Mouse (Mus musculus): ENCODE results near the gene Lrguk.

Gene Lrguk

DNA sequence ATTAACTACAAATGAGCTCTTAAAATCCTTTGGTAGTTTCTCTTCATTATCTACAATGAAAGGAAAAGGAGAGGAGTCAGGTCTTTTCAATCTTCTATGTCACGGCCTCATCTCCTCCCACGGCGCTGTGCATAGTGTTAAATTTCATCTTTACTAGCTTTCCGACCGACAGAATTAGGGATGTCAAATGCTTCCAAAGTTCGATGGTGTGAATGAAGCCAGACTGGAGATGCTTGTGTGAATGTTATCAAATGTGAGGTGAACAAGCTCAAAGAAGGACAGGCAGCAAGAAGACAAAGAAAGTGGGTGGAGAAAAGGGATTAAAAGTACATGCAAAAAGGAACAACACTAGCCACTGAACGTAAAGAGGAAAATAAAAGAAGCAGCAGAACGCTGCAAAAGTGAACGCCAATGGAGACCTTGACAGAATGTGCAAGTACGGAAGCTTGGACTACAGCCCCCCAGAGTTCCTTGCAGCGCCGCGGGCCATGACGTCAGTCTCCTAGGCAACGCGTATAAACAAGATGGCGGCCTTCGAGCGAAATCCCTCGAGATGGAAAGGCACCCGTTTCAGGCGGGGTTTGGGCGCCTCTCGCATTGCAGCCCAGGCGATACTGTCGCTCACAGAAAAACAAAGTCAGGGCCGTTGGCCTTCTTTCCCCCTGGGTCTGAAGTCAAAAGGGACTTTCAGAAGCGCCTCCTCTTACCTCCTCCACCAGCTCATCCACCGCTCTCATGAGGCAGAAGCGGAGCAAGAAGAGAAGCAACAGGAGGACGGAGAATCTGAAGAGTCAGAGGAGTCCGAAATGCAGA lies at the start of gene Lrguk:
TSS of gene Lrguk (plus strand) at position 516 of the 813 bp plus-strand sequence.
- peak; percentile 76 to 81 for DNase-seq (ENCODE audit: low spot score in 2 of 2)

DNA sequence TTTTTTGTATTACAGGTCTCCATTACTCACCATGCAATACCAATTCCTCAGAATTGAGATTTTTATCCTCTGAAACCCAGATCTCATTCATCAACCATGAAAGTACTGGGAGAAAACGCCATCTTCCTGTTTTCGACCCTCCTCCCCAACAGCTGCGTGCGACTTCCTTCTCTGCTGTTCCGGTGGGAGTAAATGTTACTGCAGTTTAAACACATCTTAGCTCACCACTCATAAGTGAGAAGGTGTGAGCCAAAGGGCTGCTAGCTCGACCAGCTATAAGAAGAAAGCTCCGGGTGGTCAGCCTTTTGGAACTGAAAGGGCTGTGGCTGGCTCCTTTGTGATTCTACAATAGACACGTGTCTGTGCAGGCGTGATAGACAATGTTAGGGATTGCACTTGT lies 46.5 kb upstream of the Lrguk start:
- no peak for DNase-seq (ENCODE audit: low spot score in 2 of 2)

DNA sequence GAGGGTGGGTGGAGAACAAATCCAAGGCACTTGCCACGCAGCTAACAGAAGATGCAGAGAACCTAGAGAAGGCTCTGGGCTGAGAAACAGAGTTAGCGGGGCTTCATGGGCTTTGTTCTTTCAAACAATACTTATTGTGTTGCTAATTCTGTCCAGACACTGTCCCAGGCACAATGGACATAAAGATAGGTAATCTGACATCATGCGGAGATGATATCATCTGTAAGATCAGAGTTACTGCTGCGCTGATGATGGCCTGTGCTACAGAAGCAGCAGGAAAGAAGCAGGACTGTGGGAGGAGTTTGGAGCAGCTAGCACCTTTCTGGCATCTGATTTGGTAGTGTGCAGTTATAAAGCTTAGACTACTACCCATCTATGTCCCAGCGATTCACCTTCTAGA lies 42.1 kb upstream of the Lrguk start:
- DNase-seq (ENCODE audit: low spot score in 2 of 2), result no peak

DNA sequence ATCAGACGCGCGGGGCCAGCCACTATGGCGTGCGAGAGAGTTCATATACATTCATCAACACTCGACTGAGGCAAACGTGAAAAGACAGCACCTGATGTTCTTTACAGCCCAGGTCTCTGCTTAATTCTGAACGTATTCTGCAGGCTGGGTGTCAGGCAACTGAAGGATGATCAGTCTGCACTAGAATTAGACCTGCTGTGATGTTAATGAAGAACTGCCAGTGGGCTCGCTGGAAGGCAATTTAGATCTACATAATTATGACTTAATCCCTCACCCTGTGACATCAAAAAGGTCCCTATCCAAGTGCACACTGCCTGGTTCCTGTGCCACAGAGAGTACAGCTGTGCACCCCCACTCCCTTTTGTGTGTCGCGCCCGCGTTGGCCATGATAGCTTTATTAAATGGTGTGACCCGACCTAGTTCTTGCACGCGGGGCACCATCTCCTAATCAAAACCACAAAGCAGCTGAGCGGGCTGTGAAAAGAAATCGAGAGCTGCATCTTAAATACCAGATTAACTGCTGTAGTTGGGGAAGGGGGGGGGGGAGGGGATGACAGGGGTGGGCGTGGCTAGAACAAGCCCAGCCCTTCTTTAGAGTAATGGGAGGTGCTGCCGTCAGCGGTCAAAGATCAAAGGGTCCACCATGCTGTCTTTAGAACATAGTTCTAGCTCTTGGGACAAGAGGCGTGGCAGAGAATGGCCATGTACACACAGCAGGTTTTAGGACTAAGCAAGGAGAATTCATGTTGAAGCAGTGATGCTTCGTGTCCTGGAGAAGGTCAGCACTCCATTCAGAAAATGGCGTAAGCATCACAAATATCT lies 36.8 kb upstream of the Lrguk start:
- no peak for DNase-seq (ENCODE audit: low spot score in 2 of 2)

DNA sequence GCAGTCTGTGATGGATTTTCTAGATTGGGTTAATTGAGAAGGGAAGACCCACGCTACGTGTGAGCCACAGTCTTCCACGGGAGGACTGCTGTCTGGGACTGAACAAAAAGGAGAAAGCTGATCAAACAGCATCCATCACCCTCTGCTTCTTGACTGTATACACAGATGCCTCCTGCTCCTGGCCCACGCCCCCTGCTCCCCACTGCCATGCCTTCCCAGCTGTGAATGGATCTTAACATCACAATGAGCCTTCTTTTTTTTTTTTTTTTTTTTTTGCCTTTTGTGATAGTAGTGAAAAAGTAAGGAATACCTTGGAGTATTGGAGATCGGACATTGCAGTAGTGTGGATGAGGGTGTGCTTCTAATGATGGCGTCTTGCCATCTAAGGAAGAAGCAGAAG lies 35.4 kb upstream of the Lrguk start:
- DNase-seq (ENCODE audit: low spot score in 2 of 2), result no peak

DNA sequence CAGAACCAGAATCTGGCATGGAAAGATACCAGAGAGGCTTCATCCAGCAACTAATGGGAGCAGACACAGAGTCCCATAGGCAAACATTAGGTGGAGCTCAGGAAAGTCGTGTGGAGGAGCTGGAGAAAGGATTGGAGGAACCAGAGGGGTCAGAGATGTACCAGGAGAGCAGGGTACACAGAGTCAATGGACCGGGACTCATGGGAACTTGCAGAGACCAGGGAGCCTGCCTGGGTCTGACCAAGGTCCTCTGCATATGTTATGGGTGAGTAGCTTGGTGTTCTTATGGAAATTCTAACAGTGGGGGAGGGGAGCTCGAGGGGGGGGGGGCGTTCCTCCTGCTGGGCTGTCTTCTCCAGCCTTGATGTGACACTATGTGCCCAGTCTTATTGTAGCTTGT lies 30.7 kb upstream of the Lrguk start:
- DNase-seq (ENCODE audit: low spot score in 2 of 2), result no peak

DNA sequence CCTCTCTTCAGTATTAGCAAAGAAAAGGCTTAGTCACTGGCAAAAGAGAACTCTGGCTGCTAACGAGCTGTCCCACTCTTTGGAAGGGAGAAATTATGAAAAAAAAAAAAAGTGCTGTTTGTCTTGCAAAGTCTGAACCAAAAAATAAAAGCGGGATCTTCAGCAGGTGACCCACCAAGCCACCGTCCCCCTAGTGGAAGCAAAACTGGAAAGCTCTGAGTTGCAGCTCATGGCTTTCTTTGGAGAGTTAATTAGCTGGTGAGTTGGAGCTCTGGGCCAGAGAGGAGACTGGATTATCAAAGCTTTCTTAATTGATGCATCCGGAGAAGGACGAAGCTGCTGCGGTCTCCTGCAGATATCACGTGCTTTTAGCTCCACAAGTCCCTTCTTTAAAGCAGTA lies 29.7 kb upstream of the Lrguk start:
- DNase-seq (ENCODE audit: low spot score in 2 of 2), result no peak

DNA sequence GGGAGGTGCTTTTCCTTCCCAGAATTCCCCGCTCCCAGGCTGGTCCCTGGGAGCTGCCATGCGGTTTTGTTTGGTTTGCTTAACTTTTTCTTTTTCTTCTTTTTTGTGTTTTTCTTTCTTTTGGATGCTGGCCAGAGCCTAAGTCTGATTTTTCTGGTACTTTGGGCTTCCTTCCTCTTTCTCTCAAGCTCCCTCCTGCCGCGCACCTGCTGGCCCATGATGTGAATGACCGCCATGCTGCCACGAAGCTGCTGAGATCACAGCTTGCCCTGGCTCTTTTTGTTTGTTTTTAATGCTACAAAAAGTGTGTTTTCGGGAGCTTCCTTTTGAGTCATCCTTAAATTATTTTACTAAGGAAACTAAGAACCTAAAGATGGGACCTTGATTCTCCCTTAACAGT lies 28.6 kb upstream of the Lrguk start:
- no peak for DNase-seq (ENCODE audit: low spot score in 2 of 2)

DNA sequence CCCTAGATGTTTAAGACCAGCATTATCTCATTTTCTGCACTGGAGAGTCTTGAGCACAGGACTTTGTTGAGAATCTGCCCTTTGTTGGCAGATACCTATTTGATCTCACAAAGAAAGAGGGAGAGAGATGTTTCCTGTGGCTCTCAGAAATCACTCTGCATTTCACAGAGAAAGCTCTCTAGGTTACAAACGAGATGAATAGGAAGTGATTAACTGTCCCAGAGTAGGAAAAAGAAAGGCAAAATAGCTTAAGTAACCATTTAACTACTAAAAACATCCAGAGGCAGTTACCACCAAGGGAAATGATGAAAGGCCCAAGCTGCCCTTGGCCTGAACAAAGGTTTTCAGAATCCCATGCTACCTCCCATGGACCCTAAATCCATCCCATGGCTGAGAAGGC lies 26.2 kb upstream of the Lrguk start:
- DNase-seq (ENCODE audit: low spot score in 2 of 2), result no peak

DNA sequence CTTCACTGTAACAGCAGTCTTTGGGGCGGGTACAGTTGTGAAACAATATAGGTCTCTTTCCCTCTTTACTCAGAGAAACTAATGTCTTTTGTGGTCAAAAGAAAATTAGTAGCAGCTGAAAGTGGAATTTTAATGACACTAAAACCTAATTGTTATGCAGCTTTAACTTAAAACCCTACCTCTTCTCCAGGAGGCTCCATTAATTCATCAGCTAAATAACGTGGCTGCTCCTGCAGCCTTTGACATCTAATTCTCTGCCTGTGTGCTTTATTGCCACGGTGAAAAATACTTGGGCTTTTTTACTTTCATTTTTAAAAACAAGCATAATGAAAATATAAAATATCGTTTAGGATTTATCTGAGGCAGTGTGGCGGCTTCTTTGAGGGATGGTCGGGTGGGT lies 15.8 kb upstream of the Lrguk start:
- no peak for DNase-seq (ENCODE audit: low spot score in 2 of 2)

DNA sequence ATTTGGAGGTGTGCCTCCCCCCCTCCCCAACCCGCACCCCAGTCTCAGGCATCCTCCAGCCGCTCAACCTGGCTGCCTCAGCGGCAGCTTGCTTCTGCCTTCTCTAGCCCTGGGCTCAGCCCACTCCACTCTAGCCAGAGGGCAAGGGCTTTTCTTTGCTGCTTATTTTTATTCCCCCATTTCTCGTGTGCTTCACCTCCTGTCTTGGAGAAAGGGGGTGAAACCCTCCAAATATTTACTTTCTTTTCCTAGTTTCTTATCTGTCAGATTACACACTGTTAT lies 439 bp downstream of the Lrguk start:
- no peak for DNase-seq (ENCODE audit: low spot score in 2 of 2)

DNA sequence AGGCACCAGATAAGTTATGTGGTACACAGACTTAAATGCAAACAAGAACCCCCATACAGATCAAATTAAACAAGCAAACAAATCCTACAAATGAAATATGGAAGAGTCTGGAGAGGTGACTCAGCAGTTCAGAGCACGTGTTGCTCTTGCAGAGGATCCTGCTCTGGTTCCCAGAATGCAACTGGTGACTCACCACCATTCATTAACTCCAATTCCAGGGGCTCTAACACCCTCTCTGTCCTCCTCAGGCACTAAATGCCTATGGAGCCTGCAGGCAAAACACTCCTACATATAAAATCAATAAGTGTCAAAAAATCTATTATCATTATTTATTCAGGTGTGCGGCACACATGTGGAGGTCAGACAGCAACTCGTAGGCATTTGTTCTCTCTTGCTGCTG lies 4.8 kb downstream of the Lrguk start:
- no peak for DNase-seq (ENCODE audit: low spot score in 2 of 2)

DNA sequence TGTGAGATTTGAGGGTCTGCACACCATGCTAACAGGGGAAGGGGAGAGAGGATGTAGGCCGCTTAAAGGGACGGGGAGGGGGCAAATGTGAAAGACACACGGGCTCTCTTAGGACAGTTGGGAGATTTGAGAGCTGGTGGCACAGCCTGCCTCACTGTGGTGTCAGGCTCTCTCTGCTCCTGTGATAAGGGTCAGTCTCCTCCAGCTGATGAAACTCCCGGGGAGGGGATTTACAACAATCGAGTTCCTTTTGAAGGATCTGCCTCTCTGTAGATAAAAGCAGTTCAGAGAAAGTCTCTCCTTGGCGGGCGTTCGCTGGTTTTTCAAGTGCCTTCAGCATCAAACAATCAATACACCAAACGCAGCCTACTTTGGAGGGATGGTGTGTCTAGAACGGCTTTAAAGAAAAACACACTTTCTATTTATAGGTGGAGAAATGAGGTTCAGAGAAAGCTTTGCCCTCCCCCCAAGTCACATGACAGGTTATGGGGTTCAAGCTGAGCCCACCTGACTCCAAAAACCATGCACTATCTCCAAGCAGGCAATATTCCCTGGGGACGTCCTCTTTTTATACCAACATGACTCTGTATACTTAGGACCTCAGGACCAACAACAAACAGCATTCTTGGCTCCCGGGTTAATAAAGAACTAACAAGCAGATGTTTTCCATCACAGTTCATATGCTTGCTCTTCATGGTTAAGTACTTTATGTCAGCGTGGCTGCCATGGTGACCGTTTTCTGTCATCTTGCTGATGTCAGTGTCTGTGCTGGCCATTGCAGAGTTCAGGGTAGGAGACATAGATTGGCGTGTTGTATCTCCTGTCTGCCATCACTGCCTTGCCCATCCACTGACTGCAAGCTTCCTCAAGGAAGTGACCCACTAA lies 5.6 kb downstream of the Lrguk start:
- no peak for DNase-seq (ENCODE audit: low spot score in 2 of 2)

DNA sequence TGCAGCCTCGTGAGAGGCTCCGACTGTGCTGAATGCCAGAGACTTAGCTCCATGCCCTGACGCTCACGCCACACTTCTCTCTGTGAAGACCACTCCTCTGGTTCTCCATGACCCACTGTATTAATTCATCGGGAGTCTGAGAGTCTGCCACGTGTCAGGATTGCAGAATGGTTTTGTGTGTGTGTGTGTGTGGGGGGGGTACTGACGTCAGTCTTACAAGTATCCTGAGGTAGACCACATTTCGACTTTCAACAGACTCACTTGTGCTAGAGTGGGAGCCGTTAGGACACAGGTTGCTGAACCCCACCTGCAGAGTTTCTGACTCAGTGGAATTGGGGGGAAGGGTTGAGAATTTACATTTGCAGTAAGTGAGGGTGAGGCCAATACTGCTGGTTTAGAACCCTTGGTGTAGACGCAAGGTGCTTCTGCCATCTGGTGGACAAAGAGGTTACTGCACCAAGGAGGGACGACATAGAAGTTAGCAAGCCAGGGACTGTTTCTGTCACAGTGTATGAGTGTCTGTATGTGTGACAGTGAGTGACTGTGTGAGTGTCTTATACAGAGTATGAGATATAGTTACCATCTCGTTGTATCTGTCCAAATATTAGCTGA lies 11.5 kb downstream of the Lrguk start:
- peak; percentile 70 to 91 for DNase-seq (ENCODE audit: low spot score in 2 of 2)

DNA sequence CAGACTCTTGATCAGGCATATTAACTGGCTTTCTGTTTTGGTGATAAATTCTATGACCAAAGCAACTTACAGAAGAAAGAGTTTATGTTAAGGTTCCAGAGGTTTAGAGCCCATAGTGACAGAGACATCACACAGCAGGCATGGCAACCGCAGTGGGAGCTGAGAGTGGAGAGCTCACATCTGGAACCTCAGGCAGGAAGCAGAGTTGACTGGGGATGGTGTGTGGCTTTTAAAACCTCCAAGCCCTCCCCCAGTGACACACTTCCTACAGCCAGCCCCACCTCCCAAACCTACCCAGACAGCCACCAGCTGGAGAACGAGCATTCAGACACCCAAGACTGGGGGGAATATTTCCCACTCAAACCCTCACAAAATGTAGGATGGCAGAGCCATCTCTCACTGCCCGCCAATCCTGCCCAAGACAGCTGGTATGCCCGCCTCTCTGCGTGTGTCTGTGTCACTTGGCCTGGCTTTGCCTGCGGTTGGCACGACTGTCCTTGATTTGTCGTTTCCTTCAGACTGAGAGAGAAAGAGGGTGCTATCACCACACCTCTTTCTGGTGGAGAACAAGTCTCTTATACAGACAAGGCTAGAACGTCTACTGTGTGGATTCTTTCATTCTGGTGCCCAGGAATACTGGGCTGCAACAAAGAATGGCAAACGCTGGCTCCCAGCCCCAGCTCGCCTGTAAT lies 12.5 kb downstream of the Lrguk start:
- DNase-seq (ENCODE audit: low spot score in 2 of 2), result no peak

DNA sequence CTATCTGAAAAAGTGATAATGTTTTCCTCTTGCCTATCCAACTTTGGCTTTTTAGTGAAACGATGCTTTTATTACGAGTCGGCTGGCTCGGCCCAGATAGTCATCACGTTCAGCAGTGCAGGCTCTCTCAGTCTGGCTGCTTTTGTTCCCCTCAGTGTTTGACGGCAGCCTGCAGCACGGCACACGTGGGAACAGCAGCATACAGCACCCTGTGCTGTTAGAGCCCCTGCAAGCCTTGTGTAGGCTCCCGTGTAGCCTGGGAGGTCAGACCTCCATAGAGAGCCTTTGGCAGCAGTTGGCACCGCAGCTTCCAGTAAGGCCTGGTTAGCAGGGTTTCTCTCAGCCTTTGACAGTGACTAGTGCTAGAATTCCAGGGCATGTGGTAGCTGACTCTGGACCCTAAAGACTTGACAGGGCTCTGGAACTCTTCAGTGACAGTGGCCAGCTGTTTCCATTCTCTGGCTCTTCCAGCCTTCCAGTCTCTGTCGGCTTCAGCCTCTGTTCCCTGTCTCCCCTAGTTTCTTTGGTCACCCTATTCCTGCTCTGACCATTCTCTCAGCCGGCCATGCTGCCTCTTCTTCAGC lies 15.1 kb downstream of the Lrguk start:
- DNase-seq (ENCODE audit: low spot score in 2 of 2), result no peak

DNA sequence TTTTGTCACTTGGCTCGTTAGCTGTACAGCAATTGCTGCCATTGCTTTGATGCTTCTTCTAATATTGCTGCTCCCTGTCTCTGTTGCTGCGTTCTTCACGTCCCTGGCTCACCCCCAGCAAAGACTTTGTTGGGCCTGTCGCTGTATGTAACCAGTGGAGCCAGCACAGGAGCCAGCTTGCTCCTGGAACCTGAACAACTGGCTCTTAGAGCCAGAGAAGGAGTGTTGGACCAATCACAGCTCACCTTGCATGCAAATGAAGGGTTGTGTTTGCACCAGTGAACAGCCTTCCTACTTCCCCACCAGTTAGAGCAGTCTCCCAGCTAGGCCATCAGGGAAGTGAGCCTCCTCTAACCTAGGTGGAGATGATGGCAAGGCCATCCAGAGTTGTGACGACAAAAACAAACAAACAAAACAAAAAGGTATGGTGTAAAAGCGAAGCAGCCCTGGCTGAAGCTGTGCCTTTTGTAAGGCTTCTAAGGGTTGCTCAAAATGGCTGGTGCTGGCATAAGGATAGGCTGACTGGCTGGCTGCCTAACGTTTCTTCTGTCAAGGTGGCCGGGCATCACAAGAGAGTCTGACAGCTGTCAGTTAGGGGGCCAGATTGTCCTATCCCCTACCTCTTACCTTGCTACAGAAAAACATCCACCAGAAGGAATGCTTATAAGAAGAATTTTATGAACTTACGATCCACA lies 15.7 kb downstream of the Lrguk start:
- no peak for DNase-seq (ENCODE audit: low spot score in 2 of 2)

DNA sequence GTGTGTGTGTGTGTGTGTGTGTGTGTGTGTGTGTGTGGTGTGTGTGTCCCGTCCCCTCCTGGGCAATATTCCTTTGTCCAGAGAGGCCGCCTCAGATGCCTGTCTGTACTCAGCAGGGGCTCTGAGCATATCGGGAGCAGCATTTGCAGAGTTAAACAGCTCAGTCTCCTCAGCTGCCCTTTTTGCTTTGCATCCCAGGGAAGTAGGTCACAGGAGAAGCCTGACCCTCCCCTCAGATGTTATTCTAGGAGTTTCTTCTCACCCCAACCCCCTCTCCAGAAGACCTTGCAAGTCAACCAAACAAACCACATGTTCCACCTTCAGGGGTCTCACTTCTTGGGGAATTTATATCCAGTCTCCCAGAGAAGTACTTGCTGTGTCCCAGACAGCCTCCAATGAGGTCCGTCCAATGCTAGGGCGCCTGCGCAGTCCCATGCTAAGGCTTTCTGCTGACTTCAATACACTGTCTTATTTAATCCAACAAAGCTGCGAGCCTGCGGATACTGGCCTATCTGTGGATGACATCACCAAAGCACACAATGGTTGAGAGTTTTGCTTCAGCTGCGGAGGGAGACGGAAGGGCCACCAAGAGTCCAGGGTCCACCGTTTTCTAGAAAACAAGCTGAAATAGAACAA lies 17.4 kb downstream of the Lrguk start:
- no peak for DNase-seq (ENCODE audit: low spot score in 2 of 2)

DNA sequence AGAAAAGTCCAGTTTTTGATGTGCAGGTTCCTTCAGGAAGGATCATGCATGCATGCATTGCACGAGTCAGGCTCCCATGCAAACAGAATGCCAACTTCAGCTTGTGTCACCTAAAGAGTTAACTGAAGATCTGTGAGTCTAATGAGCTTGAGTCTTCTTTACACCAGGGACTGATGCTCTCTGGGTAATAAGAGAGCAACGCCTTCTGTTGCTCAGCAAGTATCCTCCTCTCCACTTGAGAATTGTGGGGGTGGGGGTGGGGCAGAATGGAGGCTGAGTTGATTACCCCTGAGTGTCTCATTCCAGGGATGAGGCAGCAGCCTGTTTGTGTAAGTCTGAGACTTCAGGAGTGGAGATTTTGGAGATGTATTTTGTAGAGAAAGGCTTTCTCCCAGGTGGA lies 20.2 kb downstream of the Lrguk start:
- DNase-seq (ENCODE audit: low spot score in 2 of 2), result no peak

DNA sequence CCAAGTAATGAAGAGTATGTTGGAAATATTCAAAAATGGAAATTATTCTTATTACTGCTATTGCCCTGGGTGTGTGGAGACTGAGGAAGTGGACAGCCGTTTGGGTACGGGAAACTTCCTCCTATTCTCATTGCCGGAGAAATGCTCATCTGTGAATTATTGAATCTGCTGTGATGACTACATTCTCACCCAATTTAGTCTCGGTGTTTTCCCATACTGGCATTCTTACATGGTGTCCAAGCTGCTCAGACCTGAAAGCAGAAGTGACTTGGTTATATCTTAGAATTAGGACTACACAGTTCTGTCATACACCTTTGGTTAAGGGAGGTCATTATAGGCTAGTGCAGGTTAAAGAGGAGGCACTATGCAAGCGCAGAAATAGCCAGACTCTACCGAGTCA lies 30.5 kb downstream of the Lrguk start:
- no peak for DNase-seq (ENCODE audit: low spot score in 2 of 2)
